Mouse (Mus musculus) limb, embryonic 14.5 days (tissue): ENCODE results near the gene Hist1h4i. TPM values are rescaled to one million over a fixed set of nuclear protein-coding genes. Genes with fewer than 3 reads are reported as not detected.
A peak's percentile ranks its signal among the peaks of the same experiment; 100 is the strongest.

Source experiments
- ATAC-seq: fragments of 200-750 bp; cut with Nextera tagmentation; 2 replicates; pipeline ENCODE4 v1.8.0; 2017; ENCODE audit warnings: low read depth, moderate number of reproducible peaks, moderate TSS enrichment; ENCODE audit not compliant: low FRiP score
- DNase-seq: peaks from one replicate; pipeline ENCODE4 v3.0.0-alpha.2; 2015; ENCODE audit warnings: low spot score
- H3K27ac ChIP-seq: fragments of 300-500 bp; sonication (generic); replicated peaks from 2 replicates; pipeline ENCODE4 v1.5.1; 2014; ENCODE audit warnings: low read depth, mild to moderate bottlenecking, low read length, moderate library complexity, mixed read lengths
- H3K27me3 ChIP-seq: fragments of 300-500 bp; sonication (generic); 2 replicates; pipeline ENCODE4 v1.6.1; 2014; ENCODE audit warnings: low read length, mixed read lengths; ENCODE audit not compliant: control insufficient read depth, insufficient read depth
- H3K36me3 ChIP-seq: fragments of 300-500 bp; sonication (generic); 2 replicates; pipeline ENCODE4 v1.6.1; 2014; ENCODE audit warnings: mild to moderate bottlenecking, low read length, moderate library complexity, mixed read lengths; ENCODE audit not compliant: control insufficient read depth, insufficient read depth
- H3K4me1 ChIP-seq: fragments of 300-500 bp; sonication (generic); 2 replicates; pipeline ENCODE4 v1.6.1; 2014; ENCODE audit warnings: antibody characterized with exemption, low read length, mixed read lengths; ENCODE audit not compliant: control insufficient read depth, insufficient read depth
- H3K4me2 ChIP-seq: fragments of 300-500 bp; sonication (generic); replicated peaks from 2 replicates; pipeline ENCODE4 v1.6.1; 2014; ENCODE audit warnings: low read depth, mild to moderate bottlenecking, low read length, moderate library complexity; ENCODE audit not compliant: severe bottlenecking
- H3K4me3 ChIP-seq: fragments of 300-500 bp; sonication (generic); replicated peaks from 2 replicates; pipeline ENCODE4 v1.5.1; 2014; ENCODE audit warnings: low read length
- H3K9ac ChIP-seq: fragments of 300-500 bp; sonication (generic); 2 replicates; pipeline ENCODE4 v1.6.1; 2014; ENCODE audit warnings: mild to moderate bottlenecking, low read depth, low read length, moderate library complexity; ENCODE audit not compliant: severe bottlenecking
- H3K9me3 ChIP-seq: fragments of 300-500 bp; sonication (generic); 2 replicates; pipeline ENCODE4 v1.6.1; 2016; ENCODE audit warnings: low read length; ENCODE audit not compliant: control insufficient read depth
- POLR2A ChIP-seq: fragments of 200-500 bp; IDR thresholded peaks from 2 replicates; pipeline ENCODE4 v1.8.0; 2012; ENCODE audit warnings: inconsistent platforms, mild to moderate bottlenecking, moderate library complexity, borderline replicate concordance; ENCODE audit not compliant: insufficient read depth, insufficient read length; ENCODE audit errors: extremely low read depth
- WGBS: fragments of 180-500 bp; shearing (Covaris S2); extraction: QIAGEN DNeasy Blood & Tissue Kit; methylation state at CpG from one replicate; pipeline ENCODE4 v1.1.7; 2014; 5-methylcytosine and 5-hydroxymethylcytosine counted together
- polyA plus RNA-seq, 2 experiments: library from polyadenylated mRNA; depleted of rRNA in 1 of 2; stranded (reverse) in 1 of 2; unstranded in 1 of 2; fragments of >200 nt; fragmentation: Nextera tagmentation in 1 of 2; extraction: Ambion mirVana in 1 of 2; gene quantifications; 2 replicates each; pipeline versions ENCODE4 v1.2.1 to v1.2.3; 2012 to 2014

The Hist1h4i gene
- polyA plus RNA-seq, 2 experiments, result 14.7 to 31.0 TPM

DNA sequence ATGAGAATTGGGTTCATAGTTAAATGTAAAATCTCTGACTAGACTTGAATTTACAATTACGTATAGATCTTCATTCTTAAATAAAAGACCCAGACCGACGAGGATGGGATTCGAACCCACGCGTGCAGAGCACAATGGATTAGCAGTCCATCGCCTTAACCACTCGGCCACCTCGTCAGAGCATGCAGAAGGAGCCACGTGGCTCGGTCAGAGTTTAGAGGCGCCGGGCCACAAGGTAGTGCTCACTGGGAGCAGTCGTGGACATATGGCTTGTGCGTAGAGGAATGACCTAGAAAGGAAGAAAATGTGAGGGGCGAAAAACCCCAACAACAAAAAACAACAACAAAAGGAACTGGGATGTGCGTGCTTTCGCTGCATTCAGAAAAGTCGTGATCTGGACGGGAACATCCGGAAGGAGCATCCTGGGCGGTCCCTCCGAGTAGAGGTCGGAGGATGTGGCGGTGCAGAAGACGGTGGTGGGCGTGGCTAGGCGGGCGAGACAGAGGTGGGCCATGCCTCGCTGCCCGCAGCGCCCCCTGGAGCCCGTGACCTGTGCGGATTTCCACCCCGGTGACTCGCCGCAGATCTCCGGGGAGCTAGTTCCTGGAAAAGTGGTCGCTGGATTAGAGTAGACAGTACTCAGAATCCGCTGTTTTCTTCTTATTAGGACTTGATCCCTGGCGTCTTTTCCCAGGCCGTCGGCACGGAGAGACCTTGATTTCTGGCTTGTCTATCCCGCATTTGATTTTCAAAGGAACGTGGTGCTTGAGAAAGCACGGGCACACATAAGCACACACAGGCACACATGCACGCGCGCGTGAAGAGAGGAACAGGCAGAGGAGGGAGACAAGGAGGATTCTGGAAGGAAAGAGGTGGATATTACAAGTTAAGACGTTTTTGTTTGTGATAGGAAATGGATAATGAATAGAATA is 9.7 kb upstream of the Hist1h4i start:
- Histone ChIP-seq H3K4me1 (0 out of 2 replicates have a peak, but pooled peaks cover 3% of the 10 kb centered on the region), H3K9me3 (no peaks in the 10 kb centered on the region), H3K4me2 (peak overlapping the region; percentile 59), H3K9ac (peak overlapping the region; percentile 50), H3K27me3 (no peaks in the 10 kb centered on the region), H3K4me3 (peak overlapping the region; percentile 46), H3K27ac (peak overlapping the region; percentile 79), H3K36me3 (no peaks in the 10 kb centered on the region)
- peak; percentile 93 for ATAC-seq
- 0 out of 2 replicates have a peak, but pooled peaks have one; percentile 12 for TF ChIP-seq POLR2A
- DNase-seq, result peak; percentile 91
- under 1% methylated on average over 52 of the region's 52 CpGs for WGBS

DNA sequence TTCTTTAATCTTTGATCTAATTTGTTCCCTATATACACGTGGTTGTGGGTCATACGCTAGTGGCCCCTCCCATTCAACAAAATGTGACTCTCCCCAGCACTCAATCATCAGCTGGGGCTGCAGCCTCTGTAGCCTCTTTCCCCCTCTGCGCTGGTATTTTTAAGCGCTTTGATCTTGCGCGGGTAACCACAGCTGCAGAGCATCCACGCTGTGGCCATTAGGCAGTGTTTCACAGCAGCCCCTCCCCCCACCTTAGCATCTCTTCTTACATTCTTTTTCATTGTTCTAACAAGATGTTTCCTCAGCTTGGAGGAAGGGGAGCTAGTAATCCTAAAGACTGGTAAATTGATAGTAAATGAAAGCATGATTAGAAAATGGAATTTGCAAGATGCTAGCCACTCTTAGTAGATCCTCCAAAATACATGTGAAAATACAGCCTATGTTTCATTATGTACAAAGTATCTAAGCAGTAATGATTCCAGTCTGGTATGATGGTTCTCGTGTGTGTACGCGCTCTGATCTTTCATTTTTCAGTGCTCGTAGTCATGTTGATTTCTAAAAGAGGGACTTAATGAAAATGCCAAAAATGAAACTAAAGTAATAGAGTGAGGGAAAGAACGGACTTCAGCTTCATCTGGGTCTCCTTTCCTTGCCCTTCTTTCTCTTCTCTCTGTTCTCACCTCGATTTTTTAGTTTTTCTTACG is 8.7 kb upstream of the Hist1h4i start:
- under 1% methylated on average over 14 of the region's 14 CpGs for WGBS
- H3K27ac ChIP-seq, result peak overlapping the region; percentile 79
- H3K36me3 ChIP-seq, result no peaks in the 10 kb centered on the region
- 0 out of 2 replicates have a peak, but pooled peaks cover 3% of the 10 kb centered on the region for H3K4me1 ChIP-seq
- no peaks in the 10 kb centered on the region for H3K9me3 ChIP-seq
- no peak for TF ChIP-seq POLR2A
- peak; percentile 81 for DNase-seq
- peak overlapping the region; percentile 46 for H3K4me3 ChIP-seq
- peak overlapping the region; percentile 59 for H3K4me2 ChIP-seq
- peak overlapping the region; percentile 50 for H3K9ac ChIP-seq
- H3K27me3 ChIP-seq, result no peaks in the 10 kb centered on the region
- peak; percentile 24 for ATAC-seq

DNA sequence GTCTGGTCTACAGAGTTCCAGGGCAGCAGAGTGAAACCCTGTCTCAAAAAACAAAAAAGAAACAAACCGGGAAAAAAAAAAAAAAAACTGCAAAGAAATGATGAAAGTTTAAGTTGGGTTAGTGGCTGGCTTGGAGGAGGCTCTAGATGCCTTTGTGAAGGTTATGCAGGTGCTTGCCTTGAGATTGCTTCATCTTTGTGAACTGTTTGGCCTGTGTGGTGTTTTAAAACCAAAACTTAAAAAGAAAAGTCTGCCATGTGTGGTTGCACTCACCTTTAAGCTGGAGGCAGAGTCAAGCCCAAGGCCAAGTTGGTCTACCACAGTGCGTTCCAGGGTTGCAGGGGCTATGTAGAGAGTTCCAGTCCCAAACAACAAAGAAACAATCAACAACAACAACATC is 7.9 kb upstream of the Hist1h4i start:
- no peak overlapping the region for H3K27ac ChIP-seq
- TF ChIP-seq POLR2A, result no peak
- no peak overlapping the region for H3K4me3 ChIP-seq
- no peaks in the 10 kb centered on the region for H3K9me3 ChIP-seq
- H3K4me2 ChIP-seq, result no peak overlapping the region
- DNase-seq, result no peak
- 85% methylated on average over 2 of the region's 2 CpGs for WGBS
- H3K27me3 ChIP-seq, result no peaks in the 10 kb centered on the region
- H3K4me1 ChIP-seq, result peaks cover 9% of the 10 kb centered on the region; the same call in 1 of the 2 replicates
- no peak overlapping the region for H3K9ac ChIP-seq
- no peak for ATAC-seq
- H3K36me3 ChIP-seq, result no peaks in the 10 kb centered on the region

DNA sequence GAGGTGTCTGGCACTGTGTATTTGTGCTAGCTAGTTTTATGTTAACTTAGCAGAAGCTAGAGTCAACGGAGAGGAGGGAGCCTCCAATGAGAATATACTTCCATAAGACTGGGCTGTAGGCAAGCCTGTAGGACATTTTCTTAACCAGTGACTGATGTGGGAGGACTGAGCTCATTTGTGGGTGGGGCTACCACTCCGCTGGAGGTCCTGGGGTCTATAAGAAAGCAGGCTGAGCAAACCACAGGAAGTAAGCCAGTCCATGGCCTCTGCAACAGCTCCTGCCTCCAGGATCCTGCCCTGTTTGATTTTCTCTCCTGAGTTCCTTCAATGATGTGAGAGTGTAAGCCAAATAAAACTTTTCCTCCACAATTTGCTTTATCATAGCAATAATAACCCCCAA is 4.1 kb upstream of the Hist1h4i start:
- ATAC-seq (no peak), DNase-seq (no peak)
- Histone ChIP-seq H3K4me1 (peaks cover 14% of the 10 kb centered on the region; the same call in 1 of the 2 replicates), H3K27ac (no peak overlapping the region), H3K4me3 (no peak overlapping the region), H3K4me2 (no peak overlapping the region), H3K27me3 (no peaks in the 10 kb centered on the region), H3K9me3 (no peaks in the 10 kb centered on the region), H3K9ac (no peak overlapping the region), H3K36me3 (no peaks in the 10 kb centered on the region)
- no peak for TF ChIP-seq POLR2A
- 53% methylated on average over 2 of the region's 2 CpGs for WGBS

DNA sequence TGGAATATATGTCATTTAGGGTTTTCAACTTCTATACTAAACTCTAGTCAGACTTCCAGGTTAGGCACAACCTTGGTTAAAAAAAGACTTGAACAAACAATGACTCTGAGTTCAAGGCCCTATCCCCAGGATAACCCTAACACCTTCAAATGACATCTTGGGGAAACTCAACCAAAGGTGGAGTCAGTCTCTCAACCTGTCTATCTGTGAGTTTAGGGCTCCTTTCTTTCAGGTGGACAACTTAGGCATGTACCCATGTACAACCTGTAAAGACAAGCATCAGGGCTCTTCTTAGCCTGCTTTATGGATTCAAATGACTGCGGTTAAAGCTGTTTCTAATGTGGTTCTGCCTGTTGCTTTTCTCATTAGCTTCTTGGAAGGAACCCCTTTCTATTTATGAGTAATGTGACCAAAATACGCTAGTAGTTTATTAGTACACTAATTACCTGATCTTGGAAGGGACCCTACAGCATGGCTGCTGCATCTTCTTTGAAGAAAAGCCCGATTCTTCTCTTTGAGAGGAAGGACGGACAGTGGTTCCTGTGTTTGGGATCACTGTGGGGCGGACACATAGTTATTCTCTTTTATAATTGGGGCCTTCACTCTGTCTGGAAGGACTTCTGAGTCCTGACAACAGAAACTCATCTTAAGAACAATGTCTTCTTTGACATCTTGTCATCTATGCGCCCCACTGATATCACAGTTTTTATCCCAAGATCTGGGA is 3.4 kb upstream of the Hist1h4i start:
- DNase-seq (no peak), ATAC-seq (no peak)
- Histone ChIP-seq H3K4me3 (peak overlapping the region; percentile 30), H3K9ac (no peak overlapping the region), H3K27ac (no peak overlapping the region), H3K9me3 (no peaks in the 10 kb centered on the region), H3K27me3 (no peaks in the 10 kb centered on the region), H3K4me2 (peak overlapping the region; percentile 44; the same call in 1 of the 2 replicates), H3K36me3 (no peaks in the 10 kb centered on the region), H3K4me1 (peaks cover 18% of the 10 kb centered on the region)
- no peak for TF ChIP-seq POLR2A
- WGBS, result 84% methylated on average over 6 of the region's 6 CpGs
